Mouse (Mus musculus) heart, embryonic 14.5 days (tissue): ENCODE measurements around the gene Runx1. TPM values are rescaled to one million over a fixed set of nuclear protein-coding genes. Genes with fewer than 3 reads are reported as not detected.

Experiments
- ATAC-seq: fragments of 200-750 bp; cut with Nextera tagmentation; 2 replicates; pipeline ENCODE4 v1.8.0; 2017; ENCODE audit warnings: low read depth, moderate TSS enrichment; ENCODE audit not compliant: insufficient number of reproducible peaks, insufficient read depth, low FRiP score
- H3K27ac ChIP-seq, 2 experiments: fragments of 200-500 bp in 1 of 2; fragments of 300-500 bp in 1 of 2; sonication (generic) in 1 of 2; replicated peaks in 1 of 2; 2 replicates each; pipeline ENCODE4 v1.5.1; 2012 to 2014; ENCODE audit warnings: low read depth in 2 of 2, low read length in 2 of 2, control low read depth in 1 of 2, mild to moderate bottlenecking in 1 of 2, mixed read lengths in 1 of 2; ENCODE audit not compliant: control insufficient read depth in 1 of 2, insufficient read depth in 1 of 2
- H3K27me3 ChIP-seq: fragments of 300-500 bp; sonication (generic); 2 replicates; pipeline ENCODE4 v1.6.1; 2014; ENCODE audit warnings: mild to moderate bottlenecking, low read length, control low read depth; ENCODE audit not compliant: control insufficient read depth, insufficient read depth
- H3K36me3 ChIP-seq: fragments of 300-500 bp; sonication (generic); 2 replicates; pipeline ENCODE4 v1.6.1; 2014; ENCODE audit warnings: mild to moderate bottlenecking, control low read depth, low read length, mixed read lengths; ENCODE audit not compliant: control insufficient read depth, insufficient read depth
- H3K4me1 ChIP-seq, 2 experiments: fragments of 200-500 bp in 1 of 2; fragments of 300-500 bp in 1 of 2; sonication (generic) in 1 of 2; 2 replicates each; pipeline ENCODE4 v1.6.1; 2012 to 2014; ENCODE audit warnings: low read length in 2 of 2, control low read depth in 1 of 2, mixed read lengths in 1 of 2; ENCODE audit not compliant: control insufficient read depth in 2 of 2, insufficient read depth in 2 of 2
- H3K4me2 ChIP-seq: fragments of 300-500 bp; sonication (generic); 2 replicates; pipeline ENCODE4 v1.6.1; 2014; ENCODE audit warnings: mild to moderate bottlenecking, low read length
- H3K4me3 ChIP-seq, 2 experiments: fragments of 200-500 bp in 1 of 2; fragments of 300-500 bp in 1 of 2; sonication (generic) in 1 of 2; 2 replicates each; pipeline ENCODE4 v1.5.1; 2012 to 2014; ENCODE audit warnings: low read length in 2 of 2, mild to moderate bottlenecking in 2 of 2, control low read depth in 1 of 2, low read depth in 1 of 2, moderate library complexity in 1 of 2; ENCODE audit not compliant: control insufficient read depth in 1 of 2, insufficient read depth in 1 of 2
- H3K9ac ChIP-seq: fragments of 300-500 bp; sonication (generic); 2 replicates; pipeline ENCODE4 v1.6.1; 2014; ENCODE audit warnings: mild to moderate bottlenecking, low read length
- H3K9me3 ChIP-seq: fragments of 300-500 bp; sonication (generic); 2 replicates; pipeline ENCODE4 v1.6.1; 2016; ENCODE audit warnings: low read length, control low read depth; ENCODE audit not compliant: control insufficient read depth
- WGBS: fragments of 180-500 bp; shearing (Covaris S2); extraction: QIAGEN DNeasy Blood & Tissue Kit; methylation state at CpG from one replicate; pipeline ENCODE4 v1.1.7; 2014; 5-methylcytosine and 5-hydroxymethylcytosine counted together
- polyA plus RNA-seq: library from polyadenylated mRNA; unstranded; fragments of >200 nt; fragmentation: Nextera tagmentation; extraction: Ambion mirVana; gene quantifications from 2 replicates; pipeline ENCODE4 v1.2.1, GENCODE M21; 2014

Gene Runx1
- polyA plus RNA-seq, 1 experiment from 2014 or later: 1.0 TPM

DNA sequence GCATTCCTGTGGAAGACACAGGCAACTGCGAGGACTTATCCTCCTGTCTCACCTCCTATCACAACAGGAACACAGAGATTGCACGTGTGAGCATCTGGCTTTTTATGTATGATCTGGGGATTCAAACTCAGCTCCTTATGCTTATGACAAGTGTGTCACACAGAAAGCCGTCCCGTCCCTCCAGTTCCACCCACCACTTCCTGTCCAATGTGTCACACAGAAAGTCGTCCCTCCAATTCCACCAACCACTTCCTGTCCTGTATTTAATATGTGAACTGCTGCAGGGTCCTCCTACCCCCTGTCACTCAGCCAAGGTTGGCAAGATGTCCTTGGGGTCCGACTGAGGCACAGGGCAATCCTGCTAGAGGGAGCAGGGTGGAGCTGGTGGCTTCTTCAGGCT, 5.5 kb downstream of the Runx1 start:
- peaks cover 8 to 13% of the 10 kb centered on the region in 2 experiments; a peak in 3 of 4 replicates for H3K4me1 ChIP-seq
- H3K27ac ChIP-seq: no peak overlapping the region
- H3K9ac ChIP-seq: no peak overlapping the region
- H3K27me3 ChIP-seq: peaks cover 64% of the 10 kb centered on the region
- ATAC-seq: no peak
- H3K4me2 ChIP-seq: no peak overlapping the region
- no peaks in the 10 kb centered on the region for H3K9me3 ChIP-seq
- 72% methylated on average over 6 of the region's 6 CpGs for WGBS
- no peaks in the 10 kb centered on the region for H3K36me3 ChIP-seq
- H3K4me3 ChIP-seq: no peak overlapping the region

GRCm38 (mm10) chr16:92818480-92819269, 7.3 kb downstream of the Runx1 start:
- H3K4me1 ChIP-seq: peaks cover 8 to 13% of the 10 kb centered on the region in 2 experiments; a peak in 3 of 4 replicates
- H3K36me3 ChIP-seq: no peaks in the 10 kb centered on the region
- no peak for ATAC-seq
- H3K4me3 ChIP-seq: no peak overlapping the region
- H3K4me2 ChIP-seq: no peak overlapping the region
- H3K9me3 ChIP-seq: no peaks in the 10 kb centered on the region
- H3K27me3 ChIP-seq: peaks cover 50% of the 10 kb centered on the region
- no peak overlapping the region for H3K27ac ChIP-seq
- WGBS: 60% methylated on average over 8 of the region's 8 CpGs
- no peak overlapping the region for H3K9ac ChIP-seq

DNA sequence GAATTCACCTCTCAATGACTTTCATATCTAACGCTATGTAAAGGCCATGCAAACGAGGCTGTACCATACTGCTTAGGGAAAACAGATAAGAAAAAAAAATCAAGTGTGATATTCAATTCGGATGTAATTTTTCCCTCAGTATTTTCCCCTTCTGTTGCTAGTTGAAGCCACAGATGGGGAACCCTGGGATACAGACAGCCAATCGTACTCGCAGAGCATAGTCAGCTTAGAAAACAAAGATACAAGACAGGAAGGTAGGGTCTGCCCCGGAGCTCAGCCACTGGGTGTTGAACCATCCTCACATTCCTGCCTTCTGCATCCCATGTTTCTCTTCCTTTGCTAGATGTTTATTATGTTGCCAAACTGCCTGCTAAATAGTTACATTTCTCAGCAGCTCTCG, 9.9 kb downstream of the Runx1 start:
- Histone ChIP-seq H3K36me3 (no peaks in the 10 kb centered on the region), H3K4me3 (no peak overlapping the region), H3K27ac (no peak overlapping the region), H3K4me2 (no peak overlapping the region), H3K9ac (no peak overlapping the region), H3K4me1 (no peaks in the 10 kb centered on the region), H3K9me3 (no peaks in the 10 kb centered on the region), H3K27me3 (peaks cover 45% of the 10 kb centered on the region)
- 79% methylated on average over 7 of the region's 7 CpGs for WGBS
- no peak for ATAC-seq

DNA sequence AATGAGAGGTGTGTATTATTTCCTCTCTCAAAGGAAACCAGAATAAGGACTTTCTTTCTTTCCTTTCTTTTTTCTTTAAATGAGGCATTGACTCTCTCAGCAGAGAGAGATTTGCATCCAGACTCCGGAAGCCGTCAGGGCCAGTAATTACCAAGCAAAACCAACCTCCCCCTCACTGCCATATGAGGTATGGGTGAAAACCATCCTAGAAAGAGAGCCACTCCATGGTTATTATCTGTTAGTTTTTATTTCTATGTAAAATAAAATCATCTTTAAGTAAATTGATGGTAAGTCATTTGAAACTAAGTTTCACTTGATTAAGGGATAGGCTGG, 10.8 kb downstream of the Runx1 start:
- no peak overlapping the region for H3K4me2 ChIP-seq
- peaks cover 35% of the 10 kb centered on the region for H3K27me3 ChIP-seq
- H3K36me3 ChIP-seq: no peaks in the 10 kb centered on the region
- H3K27ac ChIP-seq: no peak overlapping the region
- H3K9ac ChIP-seq: no peak overlapping the region
- 90% methylated on average over 2 of the region's 2 CpGs for WGBS
- no peaks in the 10 kb centered on the region for H3K9me3 ChIP-seq
- no peak for ATAC-seq
- H3K4me1 ChIP-seq: no peaks in the 10 kb centered on the region; a peak in 1 of 4 replicates
- H3K4me3 ChIP-seq: no peak overlapping the region

DNA sequence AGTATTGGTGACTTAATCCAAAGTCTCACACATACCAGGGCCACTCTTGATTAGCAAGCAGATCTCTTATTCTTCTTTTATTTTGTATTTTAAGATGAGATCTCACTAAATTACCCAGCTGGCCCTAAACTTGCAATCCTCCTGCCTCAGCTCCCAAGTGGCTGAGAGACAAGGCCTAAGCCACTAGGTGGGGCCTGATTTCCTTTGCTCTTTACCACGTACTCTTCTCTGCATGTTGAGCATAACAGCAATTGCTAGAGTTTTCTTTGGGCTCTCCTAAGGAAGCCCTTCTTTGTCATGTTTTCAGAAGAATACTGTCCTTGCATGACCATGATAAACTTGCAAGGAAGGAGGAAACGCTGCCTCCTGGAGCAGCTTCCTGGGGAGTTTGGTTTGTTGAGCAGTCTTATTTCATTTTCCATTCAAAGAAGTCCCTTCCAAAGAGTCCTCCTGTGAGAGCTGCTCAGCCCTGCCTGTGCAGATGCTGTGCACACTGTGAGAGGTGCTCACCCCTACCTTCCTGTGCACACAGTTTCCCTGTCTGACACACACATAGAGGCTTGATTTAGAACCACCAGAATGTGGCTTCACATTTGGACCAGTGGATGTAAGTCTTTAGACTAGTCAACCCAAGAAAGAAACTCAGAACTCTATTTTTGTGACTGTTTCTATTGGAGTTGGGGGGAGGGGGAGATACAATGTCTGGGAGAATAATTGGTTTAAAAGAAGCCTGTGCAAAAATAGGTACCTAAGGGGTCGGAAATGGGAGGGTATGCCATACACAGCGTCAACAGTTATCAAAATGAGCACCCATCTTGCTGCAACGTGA, 11.4 kb downstream of the Runx1 start:
- H3K4me3 ChIP-seq: no peak overlapping the region
- 71% methylated on average over 5 of the region's 5 CpGs for WGBS
- H3K36me3 ChIP-seq: no peaks in the 10 kb centered on the region
- H3K4me1 ChIP-seq: peaks cover 0 to 2% of the 10 kb centered on the region in 2 experiments; a peak in 2 of 4 replicates
- peaks cover 30% of the 10 kb centered on the region for H3K27me3 ChIP-seq
- H3K9ac ChIP-seq: no peak overlapping the region
- no peak overlapping the region for H3K4me2 ChIP-seq
- no peak overlapping the region for H3K27ac ChIP-seq
- no peak for ATAC-seq
- no peaks in the 10 kb centered on the region for H3K9me3 ChIP-seq

DNA sequence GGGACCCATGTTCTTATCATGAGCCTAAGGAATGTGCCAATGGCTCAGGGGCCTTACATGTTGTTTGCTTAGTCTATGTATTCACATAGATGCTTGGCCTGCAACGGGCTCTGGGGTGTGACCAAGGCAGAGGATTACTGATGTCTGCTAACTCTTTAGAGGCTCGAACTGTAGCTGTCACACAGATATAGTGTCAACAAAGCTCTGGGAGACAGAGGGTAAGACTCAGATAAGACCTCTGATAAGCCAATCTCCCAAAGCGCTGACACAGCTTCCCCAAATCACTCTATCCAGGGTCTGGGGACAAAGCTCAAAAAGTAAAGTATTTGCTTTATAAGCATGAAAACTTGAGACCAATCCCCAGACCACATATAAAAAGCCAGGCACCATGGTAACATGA, 13.5 kb downstream of the Runx1 start:
- H3K27me3 ChIP-seq: peaks cover 15% of the 10 kb centered on the region
- no peak overlapping the region for H3K27ac ChIP-seq
- no peak overlapping the region for H3K4me3 ChIP-seq
- ATAC-seq: no peak
- H3K4me1 ChIP-seq: peaks cover 0 to 4% of the 10 kb centered on the region in 2 experiments; a peak in 2 of 4 replicates
- H3K36me3 ChIP-seq: no peaks in the 10 kb centered on the region
- WGBS: 34% methylated on average over 3 of the region's 3 CpGs
- no peak overlapping the region for H3K9ac ChIP-seq
- no peaks in the 10 kb centered on the region for H3K9me3 ChIP-seq
- no peak overlapping the region for H3K4me2 ChIP-seq

DNA sequence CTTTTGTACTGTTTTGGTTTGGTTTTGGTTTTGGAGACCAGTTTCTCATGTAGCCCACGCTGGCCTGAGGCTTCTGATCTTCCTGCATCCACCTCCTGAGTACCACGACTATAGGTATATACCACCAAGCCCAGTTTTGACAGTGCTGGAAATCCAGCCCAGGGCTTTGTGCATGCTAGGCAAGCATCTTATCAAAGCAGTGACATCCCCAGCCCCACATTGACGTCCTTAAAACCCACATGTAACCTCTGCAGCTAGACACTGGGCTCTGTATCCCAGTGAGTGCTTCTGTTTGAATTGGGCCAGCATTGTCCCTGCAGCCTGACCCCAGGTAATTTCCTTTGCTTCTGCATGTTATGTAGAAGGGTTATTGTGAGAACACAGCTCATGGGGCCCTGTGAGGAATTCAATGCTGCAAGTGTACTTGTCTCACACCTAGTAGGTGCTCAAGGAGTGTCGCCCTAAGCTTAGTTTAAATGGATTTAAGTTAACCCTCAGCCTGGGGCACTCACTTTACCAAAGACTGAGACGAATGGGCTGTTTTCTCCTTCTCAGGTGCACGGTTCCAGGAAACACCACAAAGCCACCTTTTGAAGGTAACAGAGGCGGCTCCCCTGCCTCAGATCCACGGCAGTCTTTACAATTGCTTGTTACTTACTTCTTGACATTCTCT, 15.2 kb downstream of the Runx1 start:
- H3K4me3 ChIP-seq: no peak overlapping the region
- H3K9ac ChIP-seq: no peak overlapping the region
- H3K27ac ChIP-seq: no peak overlapping the region
- no peak for ATAC-seq
- no peak overlapping the region for H3K4me2 ChIP-seq
- no peaks in the 10 kb centered on the region for H3K9me3 ChIP-seq
- H3K27me3 ChIP-seq: peaks cover 3% of the 10 kb centered on the region; the same call in 1 of the 2 replicates
- WGBS: 83% methylated on average over 8 of the region's 8 CpGs
- peaks cover 0 to 4% of the 10 kb centered on the region in 2 experiments; a peak in 2 of 4 replicates for H3K4me1 ChIP-seq
- H3K36me3 ChIP-seq: no peaks in the 10 kb centered on the region
